Mouse (Mus musculus) hindbrain, postnatal 0 days (tissue): ENCODE data around the gene Olfr1337. TPM values are rescaled to one million over a fixed set of nuclear protein-coding genes. Genes with fewer than 3 reads are reported as not detected.
"Not testable (repeated sequence)": the region's sequence is repeated elsewhere in the genome, so short reads cannot be mapped to it uniquely, and the experiment has no call there.

Experiments used
- ATAC-seq: fragments of 200-750 bp; cut with Nextera tagmentation; 2 replicates; pipeline ENCODE4 v1.8.0; 2017; ENCODE audit warnings: mild to moderate bottlenecking, moderate TSS enrichment, moderate library complexity
- DNase-seq: peaks from one replicate; pipeline ENCODE4 v3.0.0-alpha.2; 2015; ENCODE audit warnings: low spot score
- H3K27ac ChIP-seq: fragments of 300-500 bp; sonication (generic); 2 replicates; pipeline ENCODE4 v1.5.1; 2014; ENCODE audit warnings: mild to moderate bottlenecking
- H3K27me3 ChIP-seq: fragments of 300-500 bp; sonication (generic); 2 replicates; pipeline ENCODE4 v1.6.1; 2014; ENCODE audit warnings: low read length, mixed read lengths; ENCODE audit not compliant: insufficient read depth
- H3K36me3 ChIP-seq: fragments of 300-500 bp; sonication (generic); 2 replicates; pipeline ENCODE4 v1.6.1; 2014; ENCODE audit warnings: low read length, mixed read lengths; ENCODE audit not compliant: insufficient read depth
- H3K4me1 ChIP-seq: fragments of 300-500 bp; sonication (generic); 2 replicates; pipeline ENCODE4 v1.6.1; 2014; ENCODE audit warnings: antibody characterized with exemption, low read length, mixed read lengths; ENCODE audit not compliant: insufficient read depth
- H3K4me2 ChIP-seq: fragments of 300-500 bp; sonication (generic); 2 replicates; pipeline ENCODE4 v1.6.1; 2014; ENCODE audit warnings: low read depth, mild to moderate bottlenecking, low read length, moderate library complexity, mixed read lengths
- H3K4me3 ChIP-seq: fragments of 300-500 bp; sonication (generic); 2 replicates; pipeline ENCODE4 v1.5.1; 2014; ENCODE audit warnings: low read length
- H3K9ac ChIP-seq: fragments of 300-500 bp; sonication (generic); replicated peaks from 2 replicates; pipeline ENCODE4 v1.6.1; 2014; ENCODE audit warnings: mild to moderate bottlenecking, low read length, moderate library complexity, mixed read lengths
- H3K9me3 ChIP-seq: fragments of 300-500 bp; sonication (generic); 2 replicates; pipeline ENCODE4 v1.6.1; 2016; ENCODE audit warnings: low read length, mixed read lengths
- CTCF ChIP-seq: IDR thresholded peaks from 2 replicates; pipeline ENCODE4 v1.5.1; 2016; ENCODE audit warnings: antibody characterized with exemption, control low read depth, low read depth
- WGBS: fragments of 180-500 bp; shearing (Covaris S2); extraction: QIAGEN DNeasy Blood & Tissue Kit; methylation state at CpG from one replicate; pipeline ENCODE4 v1.1.7; 2014; 5-methylcytosine and 5-hydroxymethylcytosine counted together
- polyA plus RNA-seq: library from polyadenylated mRNA; unstranded; fragments of >200 nt; fragmentation: Nextera tagmentation; extraction: Ambion mirVana; gene quantifications from 2 replicates; pipeline ENCODE4 v1.2.1, GENCODE M21; 2015
- total RNA-seq: library from RNA; depleted of rRNA; stranded (reverse); fragments of >200 nt; gene quantifications from 2 replicates; pipeline ENCODE4 v1.2.3, GENCODE M21; 2014; rRNA removed

Gene Olfr1337
- total RNA-seq = not detected in 2 replicates
- polyA plus RNA-seq = not detected in 2 replicates

GRCm38 (mm10) chr4:118782486-118782885 lies at the start of gene Olfr1337:
Olfr1337 (minus strand) TSS chr4:118782586.
- WGBS = 83% methylated on average over 2 of the region's 2 CpGs
- Histone ChIP-seq H3K27me3 (no peaks in the 10 kb centered on the region), H3K4me1 (no peaks in the 10 kb centered on the region), H3K4me2 (no peak within 1 kb of the TSS), H3K36me3 (no peaks in the 10 kb centered on the region), H3K9ac (no peak within 1 kb of the TSS), H3K4me3 (no peak within 1 kb of the TSS), H3K9me3 (no peaks in the 10 kb centered on the region), H3K27ac (no peak within 1 kb of the TSS)
- DNase-seq (no peak), ATAC-seq (no peak)
- TF ChIP-seq CTCF = no peak

- no peaks in the 10 kb centered on the region for H3K9me3 ChIP-seq
- no peak overlapping the region for H3K9ac ChIP-seq
- H3K4me2 ChIP-seq = no peak overlapping the region
- H3K27me3 ChIP-seq = no peaks in the 10 kb centered on the region
- H3K4me3 ChIP-seq = no peak overlapping the region
- H3K4me1 ChIP-seq = no peaks in the 10 kb centered on the region
- ATAC-seq (no peak), DNase-seq (no peak)
- H3K27ac ChIP-seq = no peak overlapping the region
- TF ChIP-seq CTCF = no peak
- no peaks in the 10 kb centered on the region for H3K36me3 ChIP-seq
- 63% methylated on average over 1 of the region's 1 CpGs for WGBS
Measured at GRCm38 (mm10) chr4:118818921-118819320, 36.5 kb upstream of the Olfr1337 start.

DNA sequence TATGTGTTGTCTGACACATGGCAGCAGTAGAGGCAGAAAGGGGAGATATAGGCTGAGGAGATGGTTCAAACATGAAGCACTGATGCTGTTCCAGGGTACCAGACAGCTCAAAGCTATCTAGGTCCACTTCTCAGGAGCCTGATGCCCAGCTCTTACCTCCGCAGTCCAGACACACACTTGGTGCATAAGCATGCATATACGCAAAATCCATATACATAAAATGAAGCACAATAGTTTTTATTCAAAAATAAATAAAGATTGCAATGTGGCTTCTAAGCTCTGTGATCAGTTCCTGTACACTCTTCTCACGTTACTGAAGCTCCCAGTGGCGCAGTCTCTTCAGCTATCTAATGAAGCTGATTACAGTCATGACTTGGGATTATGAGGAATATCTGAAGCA lies 27.5 kb upstream of the Olfr1337 start, which contains the start of gene Olfr1335:
TSS of gene Olfr1335 (minus strand) at position 101 of the 400 bp plus-strand sequence.
- Histone ChIP-seq H3K36me3 (no peaks in the 10 kb centered on the region), H3K4me1 (no peaks in the 10 kb centered on the region), H3K9ac (no peak within 1 kb of the TSS), H3K9me3 (no peaks in the 10 kb centered on the region), H3K4me2 (no peak within 1 kb of the TSS), H3K27me3 (no peaks in the 10 kb centered on the region), H3K4me3 (no peak within 1 kb of the TSS), H3K27ac (no peak within 1 kb of the TSS)
- DNase-seq (no peak), ATAC-seq (no peak)
- TF ChIP-seq CTCF = no peak
- WGBS = 90% methylated on average over 4 of the region's 4 CpGs

GRCm38 (mm10) chr4:118792796-118793195 lies 10.4 kb upstream of the Olfr1337 start:
- not testable (repeated sequence) for ATAC-seq, H3K4me2 ChIP-seq, H3K9ac ChIP-seq, H3K4me3 ChIP-seq, DNase-seq, H3K9me3 ChIP-seq, H3K27ac ChIP-seq, H3K27me3 ChIP-seq, H3K4me1 ChIP-seq, H3K36me3 ChIP-seq

DNA sequence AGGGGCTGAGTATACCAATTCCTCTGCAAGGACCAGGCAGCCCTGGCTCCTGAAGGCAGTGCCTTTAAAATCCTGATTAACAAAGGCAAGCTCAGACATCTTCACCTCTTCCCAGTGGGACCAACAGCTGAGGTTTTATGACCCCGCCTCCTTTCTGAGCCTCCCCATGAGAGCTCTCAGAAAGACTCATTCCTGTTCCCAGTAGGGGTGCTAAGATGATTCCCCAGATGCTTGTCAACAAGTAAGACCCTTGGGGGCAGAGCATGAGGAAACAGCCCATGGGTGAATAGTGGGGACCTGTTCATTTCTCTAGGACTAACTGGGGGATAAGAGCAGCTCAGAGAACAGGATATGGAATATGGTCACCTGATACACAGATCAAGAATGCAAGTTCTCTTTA lies 23.7 kb downstream of the Olfr1337 start, which contains the start of gene Olfr1338:
TSS of gene Olfr1338 (minus strand) at position 101 of the 400 bp plus-strand sequence.
- Histone ChIP-seq H3K27ac (no peak within 1 kb of the TSS), H3K27me3 (no peaks in the 10 kb centered on the region), H3K36me3 (no peaks in the 10 kb centered on the region), H3K4me2 (no peak within 1 kb of the TSS), H3K4me3 (no peak within 1 kb of the TSS), H3K9ac (no peak within 1 kb of the TSS), H3K4me1 (no peaks in the 10 kb centered on the region), H3K9me3 (no peaks in the 10 kb centered on the region)
- no peak for ATAC-seq
- DNase-seq = no peak
- 78% methylated on average over 1 of the region's 1 CpGs for WGBS
- no peak for TF ChIP-seq CTCF

DNA sequence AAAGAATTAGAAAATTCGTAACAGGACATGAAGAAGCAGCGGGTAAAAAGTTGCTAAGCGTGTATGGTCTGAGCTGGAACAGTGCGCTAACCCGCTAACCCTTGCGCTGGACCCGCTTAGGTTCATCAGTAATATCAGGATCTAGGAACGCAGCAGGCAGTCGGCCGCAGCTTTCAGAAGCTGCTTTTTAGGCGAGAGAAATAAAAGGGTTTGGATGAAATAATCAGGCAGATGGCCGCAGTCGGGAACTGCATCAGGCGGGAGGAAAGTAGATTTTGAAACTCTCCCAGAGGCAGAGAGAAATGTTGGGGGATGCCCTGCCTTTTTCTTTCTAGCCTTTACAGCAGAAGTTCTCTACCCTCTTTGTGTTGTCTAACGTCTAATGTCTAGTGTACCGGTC lies 40.5 kb downstream of the Olfr1337 start:
- TF ChIP-seq CTCF = no peak
- Histone ChIP-seq H3K36me3 (no peaks in the 10 kb centered on the region), H3K9ac (no peak overlapping the region), H3K4me1 (no peaks in the 10 kb centered on the region), H3K27me3 (no peaks in the 10 kb centered on the region), H3K27ac (no peak overlapping the region), H3K4me2 (peak overlapping the region; percentile 34), H3K9me3 (0 out of 2 replicates have a peak, but pooled peaks cover 4% of the 10 kb centered on the region), H3K4me3 (no peak overlapping the region)
- ATAC-seq = no peak
- DNase-seq = peak; percentile 41
- WGBS = 5% methylated on average over 16 of the region's 16 CpGs

GRCm38 (mm10) chr4:118740988-118741698 lies 41.2 kb downstream of the Olfr1337 start:
- no peak overlapping the region for H3K9ac ChIP-seq

More at GRCm38 (mm10) chr4:118740988-118741698, 41.2 kb downstream of the Olfr1337 start:
- no peak for DNase-seq
- no peak for TF ChIP-seq CTCF
- no peaks in the 10 kb centered on the region for H3K4me1 ChIP-seq
- no peak overlapping the region for H3K4me3 ChIP-seq
- no peaks in the 10 kb centered on the region for H3K36me3 ChIP-seq
- no peak for ATAC-seq
- H3K27ac ChIP-seq = no peak overlapping the region
- no peaks in the 10 kb centered on the region for H3K27me3 ChIP-seq
- no peak overlapping the region for H3K4me2 ChIP-seq
- 10% methylated on average over 11 of the region's 11 CpGs for WGBS
- 0 out of 2 replicates have a peak, but pooled peaks cover under 1% of the 10 kb centered on the region for H3K9me3 ChIP-seq
